Mouse (Mus musculus) C3H10T1/2 (cell line): ENCODE results near the gene Zfp740. TPM values are rescaled to one million over a fixed set of nuclear protein-coding genes. Genes with fewer than 3 reads are reported as not detected.

ENCODE experiments used
- polyA plus RNA-seq, 2 experiments: library from polyadenylated mRNA; unstranded; fragments of >200 nt; fragmentation: generic; extraction: Trizol; gene quantifications; one replicate each; pipeline ENCODE4 v1.2.1; 2012; ENCODE audit warnings: missing spikeins in 2 of 2

Zfp740 gene
- 10 to 100 TPM in 1 of 2 experiments, 1 to 10 TPM in 1; 9.8 to 56.6 TPM for polyA plus RNA-seq

DNA sequence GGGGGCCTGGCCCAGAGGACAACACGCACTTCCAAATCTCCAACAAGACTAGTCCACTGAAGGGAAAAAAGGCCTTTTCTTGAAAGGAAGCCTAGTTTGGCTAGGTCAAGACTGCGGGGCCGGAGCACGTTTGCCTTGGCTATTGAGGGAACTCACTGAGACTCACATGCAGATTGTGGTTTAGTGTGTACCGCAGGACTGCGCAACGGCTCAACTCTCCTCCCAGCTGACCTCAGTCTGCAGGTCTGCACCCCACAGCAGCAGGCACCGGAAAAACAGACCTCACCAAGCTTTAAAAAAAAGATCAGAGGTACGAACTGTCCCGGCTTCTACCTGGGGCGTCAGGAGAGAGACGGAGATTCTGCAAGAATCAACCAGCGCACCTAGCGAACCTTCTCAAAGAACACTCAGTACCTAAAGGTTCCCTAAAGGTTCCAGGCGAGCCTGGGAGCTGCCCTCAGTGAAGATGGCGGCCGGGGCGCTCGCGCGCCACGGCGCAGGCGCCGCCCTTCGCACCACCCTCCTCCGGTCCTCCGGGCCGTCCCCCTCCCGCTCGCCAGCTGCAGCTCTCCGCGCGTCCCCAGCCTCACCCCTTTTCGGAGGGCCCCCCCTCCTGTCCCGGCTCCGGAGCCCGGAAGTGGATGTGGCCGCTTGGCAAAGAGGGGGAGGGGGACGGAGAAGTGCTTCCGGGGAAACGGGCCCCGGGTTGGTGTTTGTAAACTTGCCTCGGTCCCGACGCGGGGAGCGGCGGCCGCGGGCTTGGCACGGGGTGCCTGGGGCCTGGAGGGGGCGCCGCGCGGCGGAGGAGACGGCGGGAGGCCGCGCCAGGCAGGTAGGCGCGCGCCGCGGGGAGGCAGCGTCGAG, at the start of gene Zfp740:
Gene Zfp740 (plus strand): TSS at position 279 of the 864 bp plus-strand sequence.

DNA sequence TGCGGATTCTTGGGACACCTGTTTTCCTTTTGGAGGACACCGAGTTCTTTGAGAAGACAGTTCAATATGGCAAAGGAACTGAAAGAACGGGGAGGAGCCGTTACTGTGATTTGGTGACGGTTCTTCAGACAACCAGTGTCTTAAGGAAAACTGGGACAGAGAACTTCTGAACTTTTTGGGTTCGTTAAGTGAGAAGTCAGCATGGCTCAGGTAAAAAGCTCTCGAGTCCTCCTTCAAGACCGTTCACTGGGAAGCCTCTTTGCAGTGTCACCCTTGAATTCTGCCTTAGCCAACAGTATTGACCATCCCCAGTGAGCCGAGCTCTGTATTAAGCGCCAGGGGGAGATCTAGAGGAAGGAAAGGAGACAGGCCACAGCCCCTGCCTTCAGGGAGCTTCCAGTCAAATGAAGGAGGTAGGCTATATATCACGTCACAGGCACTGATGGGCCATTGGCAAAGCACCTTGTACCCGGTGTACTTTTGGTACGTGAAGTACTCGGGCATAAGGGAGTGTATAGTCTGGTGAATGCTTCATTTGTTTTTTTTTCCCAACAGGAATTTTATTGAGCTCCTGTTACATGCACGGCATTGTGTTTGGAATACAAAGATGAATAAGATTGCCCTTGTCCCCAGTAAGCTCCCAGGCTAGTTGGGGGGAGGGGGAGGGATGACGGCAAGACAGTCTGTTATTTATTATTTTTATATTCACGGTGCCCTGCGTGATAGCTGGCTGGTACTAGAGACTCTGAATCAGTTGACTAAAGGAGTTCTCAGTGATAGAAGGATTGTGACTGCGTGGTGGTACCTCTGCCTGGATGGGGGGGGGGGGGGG, 1.8 kb downstream of the Zfp740 start, which contains the start of gene Csad:
Gene Csad (minus strand): TSS at position 51 of the 832 bp plus-strand sequence.

DNA sequence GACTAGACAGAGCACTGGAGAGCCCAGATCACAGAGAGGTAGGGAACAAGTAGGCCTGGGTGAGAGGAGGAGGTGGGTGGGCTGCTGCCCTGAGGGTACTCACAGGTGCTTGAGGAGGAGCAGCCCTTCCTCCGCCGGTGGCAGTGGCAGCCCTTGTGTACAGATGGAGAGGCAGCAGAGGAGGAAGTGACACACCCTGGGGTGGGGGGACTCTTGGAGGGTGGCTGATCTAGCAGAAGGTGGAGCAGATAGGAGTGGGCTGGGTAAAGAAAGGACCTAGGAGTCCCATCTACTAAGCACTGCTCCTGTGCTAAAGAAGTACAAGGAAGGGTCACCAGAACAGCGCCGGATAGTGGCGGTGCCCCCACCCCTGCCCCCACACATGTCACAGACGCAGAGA, 28.7 kb downstream of the Zfp740 start, which contains the start of gene Itgb7:
Gene Itgb7 (minus strand): TSS at position 197 of the 400 bp plus-strand sequence.

DNA sequence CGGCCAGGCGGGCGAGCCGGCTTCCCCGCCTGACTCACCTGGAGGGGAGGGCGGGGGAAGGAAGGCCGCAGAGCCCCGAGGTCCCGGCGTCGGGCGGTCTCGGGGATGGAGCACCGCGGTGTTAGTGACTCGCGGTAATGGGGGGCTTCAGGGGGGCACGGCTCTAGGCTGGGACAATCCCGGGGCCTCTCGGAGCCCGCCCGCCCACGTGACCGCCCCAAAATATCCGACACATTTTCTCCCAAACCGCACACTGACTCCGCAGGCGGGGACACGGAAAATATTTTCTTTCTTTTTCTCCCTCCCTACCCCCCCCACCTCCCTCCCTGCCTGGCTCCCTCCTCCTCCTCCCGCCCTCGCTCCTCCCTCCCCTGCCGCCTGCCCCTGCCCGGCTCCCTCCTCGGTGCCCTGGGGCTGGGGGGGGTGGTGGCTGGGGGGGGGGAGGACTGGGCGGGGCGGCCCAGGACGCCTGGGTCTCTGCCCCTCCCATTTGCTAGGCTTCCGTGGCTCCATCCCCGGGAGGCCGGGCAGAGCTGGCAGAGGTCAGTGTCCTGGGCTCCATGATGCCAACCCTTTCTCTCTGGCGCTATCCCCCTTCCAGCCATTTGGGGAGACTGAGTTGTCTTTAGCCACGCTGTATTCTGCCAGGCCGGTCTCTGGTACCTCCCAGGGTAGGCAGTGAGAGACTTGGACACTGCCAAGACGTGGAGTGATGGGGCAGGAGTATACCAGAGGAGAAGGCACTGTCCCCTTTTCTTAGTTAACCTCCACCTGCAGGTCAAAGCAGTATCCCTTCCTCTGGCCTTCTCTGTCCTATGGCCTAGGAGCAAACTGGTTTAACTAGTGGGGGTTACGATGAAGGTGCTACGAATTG, 54.4 kb downstream of the Zfp740 start, which contains the start of gene Rarg:
Gene Rarg (minus strand): TSS at position 316 of the 874 bp plus-strand sequence.

Other genes with a start within 250 kb of the Zfp740 start
- gene Krt78, start 249.0 kb upstream of the Zfp740 start, polyA plus RNA-seq, result under 1 TPM; 0.01 to 0.05 TPM
- under 1 TPM; 0.39 to 0.44 TPM for gene Krt8, start 198.8 kb upstream of the Zfp740 start, polyA plus RNA-seq
- gene Krt18, start 175.1 kb upstream of the Zfp740 start, polyA plus RNA-seq, result under 1 TPM in 1 of 2 experiments, not detected in 1; 0.02 TPM
- gene Eif4b, start 129.5 kb upstream of the Zfp740 start, polyA plus RNA-seq, result 100 to 1,000 TPM; 147 to 289 TPM
- gene Tns2, start 102.8 kb upstream of the Zfp740 start, polyA plus RNA-seq, result 100 to 1,000 TPM; 101 to 364 TPM
- gene Spryd3, start 67.0 kb upstream of the Zfp740 start, polyA plus RNA-seq, result 10 to 100 TPM; 36.8 to 50.9 TPM
- 10 to 100 TPM; 11.1 to 12.6 TPM for gene Igfbp6, start 58.9 kb upstream of the Zfp740 start, polyA plus RNA-seq
- gene Soat2, start 52.7 kb upstream of the Zfp740 start, polyA plus RNA-seq, result under 1 TPM; 0.05 to 0.31 TPM
- 100 to 1,000 TPM in 1 of 2 experiments, 10 to 100 TPM in 1; 22.5 to 249 TPM for gene Csad, start 1.5 kb downstream of the Zfp740 start, polyA plus RNA-seq
- 100 to 1,000 TPM in 1 of 2 experiments, 1 to 10 TPM in 1; 4.6 to 133 TPM for gene Itgb7, start 28.7 kb downstream of the Zfp740 start, polyA plus RNA-seq
- gene Rarg, start 54.3 kb downstream of the Zfp740 start, polyA plus RNA-seq, result 100 to 1,000 TPM; 110 to 187 TPM
- gene Gm9918, start 67.3 kb downstream of the Zfp740 start, polyA plus RNA-seq, result under 1 TPM in 1 of 2 experiments, not detected in 1; 0.11 TPM
- 100 to 1,000 TPM in 1 of 2 experiments, 10 to 100 TPM in 1; 92.5 to 106 TPM for gene Mfsd5, start 76.2 kb downstream of the Zfp740 start, polyA plus RNA-seq
- 10 to 100 TPM; 21.0 to 35.6 TPM for gene Espl1, start 93.0 kb downstream of the Zfp740 start, polyA plus RNA-seq
- 100 to 1,000 TPM; 724 to 828 TPM for gene Pfdn5, start 122.9 kb downstream of the Zfp740 start, polyA plus RNA-seq
- 100 to 1,000 TPM; 115 to 233 TPM for gene Myg1, start 128.5 kb downstream of the Zfp740 start, polyA plus RNA-seq
- 100 to 1,000 TPM in 1 of 2 experiments, 10 to 100 TPM in 1; 78.8 to 232 TPM for gene Aaas, start 147.5 kb downstream of the Zfp740 start, polyA plus RNA-seq
- under 1 TPM; 0.02 to 0.09 TPM for gene Sp7, start 163.9 kb downstream of the Zfp740 start, polyA plus RNA-seq
- 10 to 100 TPM in 1 of 2 experiments, 1 to 10 TPM in 1; 1.2 to 10.6 TPM for gene Sp1, start 202.9 kb downstream of the Zfp740 start, polyA plus RNA-seq
- gene Amhr2, start 242.1 kb downstream of the Zfp740 start, polyA plus RNA-seq, result under 1 TPM; 0.02 to 0.65 TPM